Mouse (Mus musculus) spleen, adult 12 weeks (tissue): Measurements from ENCODE around the gene Tubb2b.
A peak's percentile ranks its signal among the peaks of the same experiment; 100 is the strongest.

Experiments used
- DNase-seq: peaks from one replicate; pipeline ENCODE4 v3.0.0; 2022; ENCODE audit warnings: low spot score

The Tubb2b gene

DNA sequence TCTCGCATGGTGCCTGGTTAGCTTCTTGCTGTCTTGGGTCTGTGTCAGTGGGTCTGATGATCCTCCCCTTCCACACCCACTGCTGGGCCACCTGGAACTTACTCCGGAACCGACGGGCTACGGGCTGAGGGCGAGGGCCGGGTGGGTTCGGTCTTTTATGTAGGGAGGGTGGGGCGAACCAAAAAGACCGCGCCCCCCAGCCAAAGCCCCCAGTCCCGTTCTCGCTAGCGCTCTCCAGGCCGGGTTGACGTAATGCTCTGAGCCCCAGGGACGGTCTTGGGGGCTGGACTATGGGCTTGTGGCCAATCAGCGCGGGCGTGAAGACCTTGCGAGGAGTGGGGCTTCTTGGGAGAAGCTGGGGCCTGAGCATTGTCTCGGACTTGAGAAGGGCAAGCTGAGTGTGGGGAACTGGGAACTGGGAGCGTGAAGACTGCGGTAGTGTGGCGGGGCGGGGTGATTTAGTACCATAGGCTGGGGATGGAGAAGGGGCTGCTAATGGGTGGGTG, at the start of gene Tubb2b:
Tubb2b (minus strand) TSS at position 241 of the 506 bp plus-strand sequence.
- no peak for DNase-seq

GRCm38 (mm10) chr13:34174025-34174424, 43.8 kb upstream of the Tubb2b start:
- DNase-seq = no peak

- no peak for DNase-seq
These were observed 33.2 kb upstream of the Tubb2b start for GRCm38 (mm10) chr13:34163304-34163975.

- peak; percentile 97 for DNase-seq
These were observed 32.4 kb upstream of the Tubb2b start, which contains the start of gene Psmg4 for GRCm38 (mm10) chr13:34162491-34163303. Gene Psmg4 (plus strand): TSS chr13:34162964.

GRCm38 (mm10) chr13:34159926-34160325, 29.7 kb upstream of the Tubb2b start:
- no peak for DNase-seq

- DNase-seq = no peak
These were observed 27.4 kb upstream of the Tubb2b start for GRCm38 (mm10) chr13:34157596-34158157.

GRCm38 (mm10) chr13:34156840-34157185, 26.5 kb upstream of the Tubb2b start:
- no peak for DNase-seq

- DNase-seq = no peak
These were observed 26.0 kb upstream of the Tubb2b start for GRCm38 (mm10) chr13:34156133-34156839.

DNA sequence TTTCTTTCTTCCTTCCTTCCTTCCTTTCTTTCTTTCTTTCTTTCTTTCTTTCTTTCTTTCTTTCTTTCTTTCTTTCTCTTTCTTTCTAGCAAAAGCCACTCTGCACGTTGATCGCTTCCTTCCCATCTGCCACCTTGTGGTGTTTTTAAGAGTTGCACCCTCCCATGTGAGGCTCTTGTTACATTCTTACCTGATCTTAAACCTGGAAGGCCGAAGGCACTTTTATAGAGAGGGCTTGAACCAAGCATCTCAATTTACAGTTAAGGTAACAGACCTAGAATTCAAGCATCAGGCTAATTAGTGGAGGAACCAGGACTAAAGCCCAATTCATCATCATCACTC, 24.6 kb upstream of the Tubb2b start:
- DNase-seq = peak; percentile 22

DNA sequence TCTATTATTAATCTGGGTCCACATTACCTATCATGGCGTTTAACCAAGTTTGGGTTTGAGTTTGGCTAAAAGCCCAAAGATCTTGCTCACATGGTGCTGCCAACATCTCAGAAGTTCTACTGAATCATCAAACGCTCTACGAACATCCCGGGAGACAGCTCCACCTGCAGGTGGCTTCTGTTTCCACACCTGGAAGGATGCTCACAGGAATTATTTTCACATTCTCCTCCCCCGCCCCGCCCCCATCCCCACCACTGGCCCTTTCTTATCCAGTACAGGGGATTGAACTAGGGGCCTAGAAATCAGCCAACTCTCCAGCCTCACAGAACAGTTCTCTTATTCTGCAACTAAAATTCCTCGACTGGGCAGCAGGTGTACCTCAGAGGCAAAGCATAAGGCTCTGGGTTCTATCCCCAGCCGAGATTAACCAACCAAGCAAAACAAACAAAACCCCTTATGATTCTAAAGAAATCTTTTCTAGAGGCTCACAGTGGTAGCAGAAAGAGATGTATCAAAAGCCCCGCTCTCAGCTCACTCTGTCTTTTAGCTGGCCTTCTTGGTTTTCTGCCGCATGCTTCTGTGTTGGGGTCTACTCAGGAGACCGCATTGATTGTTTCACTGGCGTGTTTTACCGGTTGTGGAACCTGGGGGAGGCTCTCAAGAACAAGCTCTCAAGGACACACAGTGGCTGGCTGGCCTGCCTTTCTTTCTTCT, 24.1 kb upstream of the Tubb2b start:
- peak; percentile 55 for DNase-seq

GRCm38 (mm10) chr13:34153254-34154011, 23.2 kb upstream of the Tubb2b start:
- no peak for DNase-seq

GRCm38 (mm10) chr13:34152695-34153094, 22.4 kb upstream of the Tubb2b start:
- no peak for DNase-seq

GRCm38 (mm10) chr13:34151425-34151824, 21.2 kb upstream of the Tubb2b start:
- no peak for DNase-seq

DNA sequence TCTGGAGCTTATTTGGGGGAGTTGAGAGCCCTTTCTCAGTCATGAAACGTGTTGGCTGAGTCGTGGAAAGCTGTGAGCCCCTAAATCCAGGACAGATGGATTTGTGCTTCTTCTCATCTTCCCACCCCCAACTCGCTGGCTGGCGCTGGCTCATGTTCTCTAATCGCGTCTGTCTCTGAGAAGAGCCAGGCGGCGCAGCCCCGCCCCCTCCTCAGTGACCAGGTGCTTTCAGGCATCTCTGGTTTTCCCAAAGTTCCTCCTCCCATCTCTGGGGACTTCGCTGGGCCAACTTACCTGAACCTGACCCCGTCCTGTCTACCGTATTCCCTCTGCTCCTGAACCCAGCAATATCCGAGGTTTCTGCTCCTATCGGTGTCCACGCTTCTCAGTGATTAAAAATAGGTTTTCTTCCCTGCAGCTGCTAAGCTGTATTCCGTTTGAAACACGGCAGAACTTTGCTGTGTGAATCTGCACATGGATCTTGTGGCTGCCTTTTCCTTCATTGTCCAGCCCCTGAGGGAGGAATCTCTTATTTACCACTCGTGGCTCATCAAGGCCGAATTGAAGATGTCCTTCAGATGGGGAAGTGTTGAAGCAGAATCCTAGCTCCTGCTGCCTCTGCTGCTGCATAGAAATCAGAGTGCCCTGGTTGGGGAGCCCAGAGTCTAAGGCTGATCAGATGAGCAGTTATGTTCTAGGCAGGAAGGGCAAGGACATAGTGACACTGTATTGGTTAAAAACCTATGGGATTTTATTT, 20.2 kb upstream of the Tubb2b start:
- no peak for DNase-seq

DNA sequence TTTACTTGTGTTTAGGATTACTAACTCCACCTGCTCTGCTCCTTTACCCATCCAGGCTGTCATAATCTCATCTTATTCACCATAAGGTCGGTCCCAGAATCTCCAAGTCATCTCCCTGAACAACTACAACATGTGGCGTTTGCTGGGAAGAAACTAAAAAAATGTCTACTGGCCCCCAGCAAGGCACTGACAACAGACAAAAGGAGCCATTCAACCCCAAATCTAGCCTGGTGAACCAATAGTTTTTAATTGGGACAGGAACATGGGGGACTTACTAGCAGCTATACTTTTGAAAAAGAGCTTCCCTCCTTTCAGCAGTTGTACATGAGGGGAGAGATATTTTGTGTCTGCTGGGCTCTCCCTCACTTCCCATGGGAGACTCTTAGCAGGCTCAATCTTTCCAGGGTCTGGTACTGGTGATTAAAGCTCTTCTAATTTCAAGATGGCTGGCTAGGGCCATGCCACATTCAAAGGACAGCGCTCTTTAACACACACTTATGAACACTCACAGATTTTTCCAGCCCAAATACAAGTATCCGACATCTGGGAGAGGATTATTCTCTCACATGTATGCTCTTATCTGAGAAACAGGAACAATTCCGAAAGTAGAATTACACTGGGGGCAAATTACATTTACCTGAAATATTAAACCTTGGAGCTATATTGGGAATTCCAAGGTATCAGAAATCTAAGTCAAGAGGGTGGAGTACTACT, 19.4 kb upstream of the Tubb2b start:
- no peak for DNase-seq

DNA sequence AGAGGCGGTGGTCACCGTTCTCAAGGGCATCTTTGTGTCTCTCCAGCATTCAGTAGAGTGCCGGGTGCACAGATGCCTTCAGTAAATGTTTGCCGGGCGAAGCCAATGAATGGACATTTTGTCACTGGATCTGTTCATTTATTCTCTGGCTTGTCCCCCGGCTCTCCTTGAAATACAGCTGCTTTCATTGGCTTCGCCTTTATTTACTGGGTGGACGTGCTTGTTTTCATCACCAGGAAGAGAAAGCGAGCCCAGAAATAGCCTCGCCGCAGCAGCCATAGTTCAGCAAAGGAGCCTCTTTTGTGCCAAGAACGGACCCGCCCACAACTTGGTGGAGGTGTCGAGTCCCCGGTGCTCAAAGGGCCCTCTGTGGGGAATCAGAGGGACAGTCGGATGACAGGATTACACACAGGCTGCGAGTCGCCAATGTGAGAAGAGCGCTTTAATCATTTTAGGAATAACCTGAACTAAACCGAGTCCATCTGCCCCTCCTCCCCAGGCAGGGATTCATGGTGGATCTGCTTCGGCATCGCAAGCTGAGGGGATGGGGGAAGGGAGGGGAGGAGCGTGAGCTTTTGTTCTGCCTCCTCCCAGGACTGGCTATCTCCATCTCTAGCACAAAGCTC, 18.6 kb upstream of the Tubb2b start:
- no peak for DNase-seq

GRCm38 (mm10) chr13:34148181-34148580, 17.9 kb upstream of the Tubb2b start:
- DNase-seq = no peak

GRCm38 (mm10) chr13:34146916-34147315, 16.6 kb upstream of the Tubb2b start:
- DNase-seq = no peak

DNA sequence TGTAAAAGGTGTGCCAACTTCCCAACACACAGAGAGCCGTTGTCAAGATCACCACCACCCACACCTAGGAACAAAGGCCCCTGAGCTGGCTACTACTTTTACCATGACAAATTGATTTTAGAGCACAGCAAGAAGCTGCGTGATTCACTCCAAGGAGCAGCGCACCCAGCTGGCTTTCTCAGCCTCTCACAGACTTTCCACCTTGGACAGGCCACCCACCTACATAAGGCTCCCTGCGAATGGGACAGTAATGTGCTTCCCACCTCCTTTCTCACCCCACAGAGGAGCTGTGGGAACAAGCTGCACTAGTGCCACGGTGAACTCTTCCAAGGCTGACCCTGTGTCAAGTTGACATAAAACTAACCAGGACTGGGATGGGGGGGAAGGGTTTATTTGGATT, 13.1 kb upstream of the Tubb2b start:
- DNase-seq = no peak
